Mouse (Mus musculus): ENCODE measurements around the gene Celf5.

GRCm38 (mm10) chr10:81507691-81508489, 25.4 kb upstream of the Celf5 start:
- TF ChIP-seq CTCF (IDR thresholded peaks at IDR 0.05; ENCODE audit: extremely low read depth, insufficient read depth, low read length) (no peak), POLR2A (IDR thresholded peaks at IDR 0.05; ENCODE audit: extremely low read depth, insufficient read depth, low read length) (no peak)

Measured in cortical plate, adult 2 months (tissue).